Mouse (Mus musculus) megakaryocyte, embryonic 14.5 days (primary cell): ENCODE data around the gene Ttc21a.

Source experiments
- FLI1 ChIP-seq: IDR thresholded peaks from 2 replicates; pipeline ENCODE4 v1.6.1; 2012; ENCODE audit warnings: low read length, inconsistent platforms, mixed read lengths
- GATA1 ChIP-seq: IDR thresholded peaks from 3 replicates; pipeline ENCODE4 v1.6.1; 2012; ENCODE audit warnings: mixed read lengths, low read length, inconsistent platforms, borderline replicate concordance

GRCm38 (mm10) chr9:119999636-120000035, 62.2 kb downstream of the Ttc21a start:
- no peak for TF ChIP-seq GATA1
- TF ChIP-seq FLI1, result no peak
